Mouse (Mus musculus): ENCODE results near the gene Oog1. TPM values are rescaled to one million over a fixed set of nuclear protein-coding genes. Genes with fewer than 3 reads are reported as not detected.
"Not testable (repeated sequence)": the region's sequence is repeated elsewhere in the genome, so short reads cannot be mapped to it uniquely, and the experiment has no call there.

Oog1 gene
- total RNA-seq (2021), result not detected

DNA sequence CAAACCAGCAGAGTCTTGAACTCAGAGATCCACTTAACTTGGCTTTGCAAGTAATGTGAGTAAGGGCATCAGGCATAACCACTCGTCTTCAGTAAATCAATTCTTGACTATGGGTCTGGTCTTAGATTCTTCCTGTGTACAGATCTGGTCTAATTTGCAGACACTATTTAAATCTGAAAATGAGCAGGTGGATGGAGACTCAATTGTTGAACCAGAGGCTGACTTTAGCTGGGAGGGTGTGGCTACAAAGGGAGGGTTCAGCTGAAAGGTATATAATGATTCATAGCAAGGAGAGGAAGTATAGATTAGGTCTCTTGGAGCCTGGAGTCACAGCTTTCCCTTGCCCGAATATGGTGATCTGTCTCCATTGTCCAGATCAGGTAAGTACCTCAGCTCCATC, at the start of gene Oog1:
Oog1 (plus strand) TSS at position 301 of the 400 bp plus-strand sequence.
- DNase-seq (ENCODE audit: low spot score); intact Hi-C loops (cut with DNase I): not testable (repeated sequence)

DNA sequence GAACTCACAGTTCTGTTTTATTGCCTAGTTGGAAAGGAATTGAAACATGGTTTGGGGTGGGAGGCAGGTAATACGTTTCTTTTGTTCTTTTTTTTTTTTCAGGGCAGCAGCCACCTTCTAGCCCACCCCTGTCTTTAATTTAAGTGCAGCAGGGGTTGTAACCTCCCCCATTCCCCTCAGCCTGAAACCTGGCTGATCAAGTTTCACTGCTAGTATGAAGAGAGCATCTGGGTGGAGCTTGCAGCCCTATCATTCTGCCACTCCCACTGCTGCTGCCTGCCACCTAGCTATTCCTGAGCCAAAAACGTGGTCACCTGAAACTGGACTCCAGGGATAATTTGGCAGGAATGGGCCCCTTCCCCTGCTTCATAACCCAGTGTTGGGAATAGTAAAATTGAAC, 1.1 kb upstream of the Oog1 start:
- DNase-seq (ENCODE audit: low spot score); intact Hi-C loops (cut with DNase I): not testable (repeated sequence)

DNA sequence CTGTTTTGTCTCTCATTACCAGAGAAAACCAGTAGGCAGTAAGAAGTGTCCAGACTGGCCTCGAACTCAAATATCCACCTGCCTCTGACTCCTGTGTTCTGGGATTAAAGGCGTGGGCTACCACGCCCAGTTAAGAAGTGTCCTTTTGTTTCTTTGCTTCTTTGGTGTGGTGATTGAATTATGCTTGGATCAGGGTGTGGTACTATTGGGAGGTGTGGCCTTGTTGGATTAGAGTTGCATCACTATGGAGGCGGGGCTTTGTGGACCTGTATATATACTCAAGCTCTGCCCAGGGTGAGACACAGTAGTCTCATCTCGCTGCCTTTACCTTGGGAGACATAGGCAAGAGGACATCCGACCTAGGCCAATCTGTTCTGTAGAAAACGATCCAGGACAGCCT, 16.1 kb downstream of the Oog1 start, which contains the start of gene Gm4027:
Gm4027 (plus strand) TSS at position 301 of the 400 bp plus-strand sequence.
- intact Hi-C loops (cut with DNase I); DNase-seq (ENCODE audit: low spot score): not testable (repeated sequence)

DNA sequence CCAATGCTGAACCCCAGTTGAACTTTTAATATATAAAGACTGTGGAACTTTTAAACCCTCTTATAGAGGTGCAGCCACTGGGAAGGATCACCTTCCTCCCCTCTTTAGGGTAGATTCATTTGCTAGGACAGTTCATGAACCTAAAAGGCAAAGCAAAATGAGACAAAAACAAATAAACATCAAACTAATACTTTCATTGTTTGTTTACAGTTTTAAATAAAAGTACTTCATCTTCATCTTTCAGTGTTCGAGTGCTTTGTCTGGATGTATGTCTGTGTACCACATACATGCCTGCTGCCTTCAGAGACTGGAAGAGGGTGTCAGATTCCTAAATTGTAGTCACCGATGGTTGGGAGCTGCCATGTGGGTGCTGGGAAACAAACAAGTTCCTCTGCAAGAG, 42.0 kb downstream of the Oog1 start, which contains the start of gene Gm16381:
Gm16381 (minus strand) TSS at position 101 of the 400 bp plus-strand sequence.
- intact Hi-C loops (cut with DNase I); DNase-seq (ENCODE audit: low spot score): not testable (repeated sequence)

DNA sequence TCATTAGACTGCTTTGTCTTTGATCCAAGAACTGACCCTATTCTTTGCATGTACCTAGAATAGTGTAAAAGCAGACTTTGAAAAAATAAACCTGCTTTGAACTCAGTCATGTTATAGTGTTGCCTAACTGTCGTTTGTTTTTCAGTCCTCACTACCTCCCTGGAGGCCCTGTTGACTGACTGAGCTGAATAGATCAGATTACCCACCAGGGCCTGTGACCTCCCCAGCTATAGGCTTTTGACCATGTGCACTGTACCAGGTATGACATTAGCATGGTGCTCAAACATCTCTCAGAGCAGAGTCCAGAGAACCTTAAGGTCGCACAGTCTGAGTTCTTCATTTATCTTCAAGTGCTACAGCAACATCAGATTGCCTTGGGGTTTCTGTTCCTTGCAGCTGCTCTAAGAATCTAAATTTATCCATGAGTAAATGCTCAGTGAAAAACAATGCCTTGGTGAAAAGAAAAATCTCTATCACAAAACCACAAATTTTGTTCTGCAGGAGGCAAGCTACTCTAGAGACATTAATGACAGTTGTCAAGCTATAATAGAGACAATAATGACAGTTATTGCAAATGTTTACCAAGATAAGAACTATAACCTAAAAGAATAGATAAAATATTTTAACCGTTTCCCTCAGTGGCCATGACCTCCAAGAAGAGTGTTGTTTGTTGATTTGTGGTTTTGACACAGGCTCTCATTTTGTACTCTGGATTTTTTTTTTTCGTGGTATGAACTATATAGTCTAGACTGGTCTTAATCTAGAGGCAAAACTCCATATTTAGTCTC, 50.6 kb downstream of the Oog1 start:
- intact Hi-C loops (cut with DNase I); DNase-seq (ENCODE audit: low spot score): not testable (repeated sequence)

Other genes with a start within 250 kb of the Oog1 start
- gene Sptlc2, start 214.3 kb upstream of the Oog1 start, total RNA-seq (2021), result 10 to 100 TPM; 25.0 to 26.8 TPM
- 100 to 1,000 TPM; 169 to 172 TPM for gene Slirp, start 158.8 kb upstream of the Oog1 start, total RNA-seq (2021)
- gene Alkbh1, start 158.7 kb upstream of the Oog1 start, total RNA-seq (2021), result 10 to 100 TPM in 1 of 2 experiments, 1 to 10 TPM in 1; 9.5 to 13.1 TPM
- 10 to 100 TPM; 41.6 to 44.4 TPM for gene Snw1, start 130.4 kb upstream of the Oog1 start, total RNA-seq (2021)
- not detected for gene Gm5788, start 108.0 kb upstream of the Oog1 start, total RNA-seq (2021)
- gene Gm8300, start 88.4 kb upstream of the Oog1 start, total RNA-seq (2021), result not detected
- not detected for gene Gm4027, start 16.2 kb downstream of the Oog1 start, total RNA-seq (2021)
- gene Gm16381, start 41.9 kb downstream of the Oog1 start, total RNA-seq (2021), result not detected
- not detected for gene Gm21319, start 173.1 kb downstream of the Oog1 start, total RNA-seq (2021)
- gene Gm21936, start 192.8 kb downstream of the Oog1 start, total RNA-seq (2021), result not detected
- gene BB287469, start 213.9 kb downstream of the Oog1 start, total RNA-seq (2021), result not detected
- gene Gm2001, start 239.7 kb downstream of the Oog1 start, total RNA-seq (2021), result not detected